Mouse (Mus musculus) right cerebral cortex, postnatal 14 days (tissue): ENCODE results near the gene Spi1.
"Not testable (repeated sequence)": the region's sequence is repeated elsewhere in the genome, so short reads cannot be mapped to it uniquely, and the experiment has no call there.

Experiments used
- DNase-seq: peaks from one replicate; pipeline ENCODE4 v3.0.0; 2022

Gene Spi1

DNA sequence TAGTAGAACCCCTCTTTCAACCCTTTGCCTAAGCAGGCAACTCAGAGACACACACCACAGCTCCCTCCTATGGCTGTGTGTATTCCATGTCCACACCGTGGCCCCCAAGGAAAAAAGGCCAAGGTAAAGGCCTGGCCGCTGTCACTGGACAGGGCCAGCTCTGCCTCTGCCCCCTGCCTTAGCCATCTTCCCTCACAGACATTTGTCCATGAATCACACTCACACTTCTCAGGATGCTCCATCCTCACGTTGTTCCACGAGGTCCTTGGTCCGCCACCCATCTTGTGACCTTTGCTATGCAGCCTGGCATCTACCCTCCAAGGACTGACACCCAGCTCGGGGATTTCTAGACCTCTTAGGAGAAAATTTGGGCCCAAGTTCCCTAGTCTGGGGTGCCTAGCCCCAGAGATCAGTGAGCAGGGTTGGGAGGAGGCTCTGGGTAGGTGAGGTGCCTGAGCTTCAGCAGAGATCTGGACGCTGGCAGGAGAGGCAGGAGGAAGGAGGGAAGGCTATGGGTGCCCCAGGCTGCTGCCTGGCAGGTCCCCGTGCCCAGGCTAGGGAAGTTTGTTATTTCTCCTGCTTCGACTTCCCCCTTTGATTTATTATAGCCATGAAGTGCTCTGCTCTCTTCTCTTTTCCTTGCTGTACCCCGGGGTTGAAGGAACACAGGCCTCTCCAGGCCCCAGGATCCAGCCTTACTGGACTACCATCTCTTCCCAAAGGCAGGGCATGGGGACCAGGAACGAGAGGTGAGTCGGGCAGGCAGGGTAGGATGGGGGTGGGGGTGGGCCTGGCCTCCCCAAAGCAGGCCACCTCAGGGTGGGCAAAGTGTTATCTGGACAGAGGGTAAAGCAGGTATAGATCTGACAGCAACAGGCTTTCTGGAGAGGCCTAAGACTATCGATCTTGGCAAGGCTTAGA lies at the start of gene Spi1:
TSS of gene Spi1 (plus strand) at position 616 of the 921 bp plus-strand sequence.
- DNase-seq: no peak

DNA sequence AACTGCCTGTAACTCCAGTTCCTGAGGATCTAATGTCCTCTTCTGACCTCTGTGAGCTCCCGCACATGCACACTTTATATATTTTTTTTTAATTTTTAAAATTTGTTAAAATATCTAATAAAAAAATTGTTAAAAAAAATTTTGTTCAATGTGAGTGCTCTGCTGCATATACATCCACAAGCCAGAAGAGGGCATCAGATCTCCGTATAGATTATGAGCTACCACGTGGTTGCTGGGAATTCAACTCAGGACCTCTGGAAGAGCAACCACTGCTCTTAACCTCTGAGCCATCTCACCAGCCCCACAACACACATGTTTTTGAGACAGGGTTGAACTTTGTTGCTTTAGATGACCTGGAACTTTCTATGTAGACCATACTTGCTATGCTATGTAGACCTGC lies 49.2 kb upstream of the Spi1 start:
- DNase-seq: no peak

DNA sequence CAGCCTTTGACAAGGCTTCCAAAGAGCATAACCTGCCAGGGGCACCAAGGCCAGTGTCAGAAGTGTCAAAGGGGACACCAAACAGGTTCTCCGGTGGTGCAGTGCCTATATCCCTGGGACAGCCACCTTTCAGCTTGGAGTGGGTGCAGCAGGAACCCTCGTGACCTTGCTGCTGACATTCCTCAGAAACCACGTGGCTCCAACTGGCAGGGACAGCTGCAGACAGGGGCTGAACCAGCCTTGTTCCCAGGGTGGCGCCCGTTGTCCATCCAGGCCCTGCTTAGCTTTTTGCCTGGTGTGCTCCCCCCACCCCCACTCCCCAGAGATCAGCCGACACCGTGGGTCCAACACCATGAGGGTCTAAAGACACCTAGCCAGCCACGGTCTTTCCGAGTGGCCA lies 46.8 kb upstream of the Spi1 start, which contains the start of gene Rapsn:
TSS of gene Rapsn (plus strand) at position 236 of the 400 bp plus-strand sequence.
- no peak for DNase-seq

DNA sequence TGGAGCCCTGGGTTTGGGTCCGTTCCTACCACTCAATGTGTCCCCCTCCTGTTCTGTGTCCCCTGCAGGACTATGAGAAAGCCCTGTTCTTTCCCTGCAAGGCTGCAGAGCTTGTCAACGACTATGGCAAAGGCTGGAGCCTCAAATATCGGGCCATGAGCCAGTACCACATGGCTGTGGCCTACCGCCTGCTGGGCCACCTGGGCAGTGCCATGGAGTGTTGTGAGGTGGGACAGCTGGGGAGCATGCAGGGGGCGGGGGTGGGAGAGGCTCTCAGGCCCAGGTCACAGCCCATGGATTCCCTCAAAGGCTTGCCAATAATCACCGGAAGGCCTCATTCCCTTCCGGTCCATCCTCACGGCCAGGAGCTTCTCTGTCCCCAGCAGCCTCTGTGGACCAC lies 40.4 kb upstream of the Spi1 start:
- no peak for DNase-seq

DNA sequence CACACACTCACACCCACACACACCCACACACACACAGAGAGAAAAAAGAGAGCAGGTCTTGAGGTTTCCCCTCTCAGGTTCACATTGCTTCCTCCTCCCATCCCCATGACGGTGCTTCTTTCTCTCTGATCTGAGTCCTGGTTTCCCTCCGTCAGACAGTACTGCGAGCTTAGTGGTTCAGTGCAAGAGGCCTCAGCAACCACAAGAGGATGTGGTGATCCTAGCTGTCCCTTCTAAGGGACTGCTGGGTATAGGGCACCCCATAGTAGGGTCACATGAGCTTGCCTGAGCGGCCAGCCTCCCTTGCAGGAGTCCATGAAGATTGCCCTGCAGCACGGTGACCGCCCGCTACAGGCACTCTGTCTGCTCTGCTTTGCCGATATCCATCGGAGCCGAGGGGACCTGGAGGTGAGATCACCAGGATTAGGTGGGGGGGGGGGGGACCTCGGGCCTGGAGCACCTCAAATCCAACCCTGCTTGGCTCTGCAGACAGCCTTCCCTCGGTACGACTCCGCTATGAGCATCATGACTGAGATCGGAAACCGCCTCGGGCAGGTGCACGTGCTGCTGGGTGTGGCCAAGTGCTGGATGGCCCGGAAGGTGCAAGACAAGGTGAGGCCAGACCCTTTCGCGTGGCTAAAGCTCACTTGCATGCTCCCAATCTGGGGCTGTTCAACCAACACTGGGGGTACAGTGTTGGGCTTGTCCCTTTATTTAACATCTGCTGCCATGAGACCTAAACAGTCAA lies 39.4 kb upstream of the Spi1 start:
- no peak for DNase-seq

DNA sequence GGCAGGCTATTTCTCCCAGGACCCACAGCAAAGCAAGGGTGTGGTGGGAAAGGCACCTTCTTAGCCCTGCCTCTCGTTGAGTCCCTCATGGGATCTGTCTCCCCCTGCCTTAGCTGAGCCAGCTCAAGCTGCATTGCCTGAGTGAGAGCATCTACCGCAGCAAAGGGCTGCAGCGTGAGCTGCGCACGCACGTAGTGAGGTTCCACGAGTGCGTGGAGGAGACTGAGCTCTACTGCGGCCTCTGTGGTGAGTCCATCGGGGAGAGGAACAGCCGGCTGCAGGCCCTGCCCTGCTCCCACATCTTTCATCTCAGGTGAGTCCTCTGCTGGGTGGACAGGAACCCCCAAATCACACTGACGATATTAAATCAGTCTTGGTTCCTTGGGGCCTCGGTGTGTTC lies 37.5 kb upstream of the Spi1 start:
- DNase-seq: no peak

DNA sequence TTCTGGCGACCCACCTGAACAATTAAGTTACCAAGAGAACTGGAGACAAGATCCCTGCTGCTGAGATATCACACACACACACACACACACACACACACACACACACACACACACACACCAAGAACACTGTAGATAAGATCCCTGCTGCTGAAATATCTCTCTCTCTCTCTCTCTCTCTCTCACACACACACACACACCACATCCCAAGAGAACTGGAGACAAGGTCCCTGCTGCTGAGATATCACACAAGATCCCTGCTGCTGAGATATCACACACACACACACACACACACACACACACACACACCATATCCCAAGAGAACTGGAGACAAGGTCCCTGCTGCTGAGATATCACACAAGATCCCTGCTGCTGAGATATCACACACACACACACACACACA lies 36.4 kb upstream of the Spi1 start:
- DNase-seq: not testable (repeated sequence)

DNA sequence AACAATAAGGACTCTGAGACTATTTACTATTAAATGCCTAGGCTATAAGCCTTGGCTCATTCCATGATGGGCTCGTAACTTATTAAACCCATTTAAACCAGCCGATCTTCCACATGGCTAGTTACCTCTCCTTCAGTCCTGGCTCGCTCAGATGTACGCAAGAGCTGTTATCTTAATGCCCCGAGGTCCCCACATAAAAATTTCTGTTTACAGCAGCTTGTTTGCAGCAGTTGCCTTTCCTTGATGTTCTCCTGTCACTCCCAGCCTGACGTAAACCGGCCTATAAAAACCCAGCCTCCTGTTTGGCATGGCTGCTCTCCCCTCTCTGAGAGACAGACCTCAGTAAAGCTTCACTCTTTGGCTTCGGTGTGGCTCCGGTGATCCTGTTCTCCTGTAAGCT lies 34.8 kb upstream of the Spi1 start:
- DNase-seq: no peak

DNA sequence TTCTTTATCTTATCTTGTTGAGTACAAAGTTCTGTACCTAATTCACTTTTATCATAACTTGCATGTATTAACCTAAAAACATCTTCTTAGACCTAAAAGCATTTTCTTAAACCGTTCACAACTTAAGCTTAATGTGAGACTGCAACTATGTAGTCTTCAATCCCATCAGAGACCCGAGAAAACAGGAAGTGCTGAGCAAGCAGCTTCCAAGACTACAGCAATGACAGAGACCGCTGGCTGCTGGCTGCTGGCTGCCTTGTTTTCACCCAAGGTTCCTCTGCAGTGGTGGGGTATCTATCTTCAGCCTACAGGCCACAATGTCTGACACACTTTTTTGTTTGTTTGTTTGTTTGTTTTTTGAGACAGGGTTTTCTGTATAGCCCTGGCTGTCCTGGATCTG lies 30.3 kb upstream of the Spi1 start:
- DNase-seq: no peak

DNA sequence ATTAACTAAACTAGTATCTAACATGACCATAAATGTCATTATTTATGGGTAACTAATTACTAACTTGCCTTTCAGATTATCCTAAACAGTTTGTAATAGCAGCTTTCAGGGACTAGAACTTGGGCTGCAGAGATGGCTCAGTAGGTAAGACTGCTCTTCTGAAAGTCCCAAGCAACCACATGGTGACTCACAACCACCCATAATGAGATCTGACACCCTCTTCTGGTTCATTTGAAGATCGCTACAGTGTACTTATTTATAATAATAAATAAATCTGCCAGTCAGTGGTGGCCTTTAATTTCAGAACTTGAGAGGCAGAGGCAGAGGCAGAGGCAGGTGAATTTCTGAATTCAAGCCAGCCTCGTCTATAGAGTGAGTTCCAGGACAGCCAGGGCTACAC lies 29.4 kb upstream of the Spi1 start:
- DNase-seq: no peak

DNA sequence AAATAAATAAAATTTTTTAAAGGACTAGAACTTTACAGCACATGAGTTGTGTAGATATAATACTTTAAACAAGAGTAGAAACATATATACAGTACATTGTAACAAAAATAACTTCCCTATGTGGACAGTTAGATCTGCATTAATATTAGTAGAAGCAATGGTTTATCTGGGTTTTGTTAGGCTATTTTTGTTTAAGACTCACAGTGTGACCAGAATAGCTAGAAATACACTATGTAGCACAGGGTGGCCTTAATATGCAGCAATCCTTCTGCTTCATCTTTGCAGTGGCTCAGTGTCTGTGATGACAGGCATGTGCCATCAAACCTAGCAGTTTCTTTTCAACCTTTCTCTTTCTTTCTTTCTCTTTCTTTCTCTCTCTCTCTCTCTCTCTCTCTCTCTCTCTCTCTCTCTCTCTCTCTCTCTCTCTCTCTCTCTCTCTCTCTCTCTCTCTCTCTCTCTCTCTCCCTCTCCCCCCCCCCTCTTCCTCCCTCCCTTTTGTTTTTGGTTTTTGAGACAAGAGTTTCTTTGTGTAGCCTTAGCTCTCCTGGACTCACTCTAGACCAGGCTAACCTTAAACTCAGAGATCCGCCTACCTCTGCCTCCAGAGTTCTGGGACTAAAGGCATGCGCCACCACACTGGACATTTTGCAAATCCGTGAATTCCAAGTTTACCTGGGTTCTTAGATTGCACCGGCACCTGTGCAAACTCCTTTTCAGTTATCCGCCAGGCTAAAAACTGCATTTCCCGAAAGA lies 28.8 kb upstream of the Spi1 start:
- no peak for DNase-seq

DNA sequence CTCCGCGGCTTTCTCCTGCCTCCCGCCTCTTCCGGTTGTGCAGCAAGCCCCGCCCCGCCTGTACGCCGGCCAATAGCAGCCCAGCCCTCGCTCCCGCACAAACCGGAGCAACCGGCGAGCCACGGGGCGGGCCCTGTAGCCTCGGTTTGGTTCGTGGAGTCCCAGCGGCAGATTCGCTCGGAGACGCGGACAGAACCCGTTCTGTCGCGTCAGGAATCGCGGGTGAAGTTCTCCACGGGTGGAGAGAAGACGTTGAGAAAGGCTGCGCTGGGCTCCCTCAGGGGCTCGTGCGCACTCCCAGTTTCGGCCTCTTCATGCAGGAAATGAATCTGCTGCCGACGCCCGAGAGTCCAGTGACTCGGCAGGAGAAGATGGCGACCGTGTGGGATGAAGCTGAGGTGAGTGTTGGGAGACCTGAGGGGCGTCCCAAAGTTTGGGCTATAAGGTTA lies 28.2 kb upstream of the Spi1 start, which contains the start of gene Psmc3:
TSS of gene Psmc3 (plus strand) at position 76 of the 449 bp plus-strand sequence.
- peak; percentile 97 for DNase-seq

DNA sequence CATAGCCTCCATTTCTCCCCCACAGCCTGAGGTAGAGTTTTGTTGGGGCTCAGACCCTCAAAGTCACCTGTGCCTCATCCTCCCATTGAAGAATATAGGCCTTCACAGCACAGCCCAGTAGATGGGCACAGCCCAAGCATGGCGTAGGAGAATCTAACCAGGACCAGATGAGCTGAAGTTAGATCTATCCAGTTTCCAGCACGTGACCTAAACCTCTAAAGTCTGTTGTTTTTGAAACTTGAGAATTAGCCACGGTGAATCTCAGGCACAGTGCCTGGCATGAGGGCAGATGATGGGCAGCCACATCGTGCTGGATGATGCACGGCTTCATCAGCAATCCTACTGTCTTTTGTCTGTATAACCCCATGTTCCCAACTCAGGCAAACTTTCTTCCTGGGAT lies 23.8 kb upstream of the Spi1 start:
- no peak for DNase-seq

DNA sequence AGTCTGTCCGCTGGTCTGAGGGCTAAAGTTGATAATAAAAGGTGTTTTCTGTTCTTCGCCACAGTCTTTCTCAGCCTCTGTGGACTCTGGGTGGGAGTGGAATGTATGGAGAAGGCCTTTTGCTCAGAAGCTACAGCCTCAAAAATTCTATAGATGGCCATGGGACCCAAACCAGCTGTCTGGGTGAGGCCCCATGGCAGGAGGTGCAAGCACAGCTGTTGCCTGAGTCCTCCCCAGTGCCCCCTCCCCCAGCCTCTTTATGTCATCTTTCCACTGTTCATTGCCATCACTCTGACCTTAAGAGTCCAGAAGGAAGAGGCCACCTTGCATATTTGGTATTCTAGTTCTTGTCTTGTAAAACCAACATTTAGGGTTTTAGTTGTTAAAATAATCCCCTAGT lies 22.8 kb upstream of the Spi1 start:
- DNase-seq: no peak

DNA sequence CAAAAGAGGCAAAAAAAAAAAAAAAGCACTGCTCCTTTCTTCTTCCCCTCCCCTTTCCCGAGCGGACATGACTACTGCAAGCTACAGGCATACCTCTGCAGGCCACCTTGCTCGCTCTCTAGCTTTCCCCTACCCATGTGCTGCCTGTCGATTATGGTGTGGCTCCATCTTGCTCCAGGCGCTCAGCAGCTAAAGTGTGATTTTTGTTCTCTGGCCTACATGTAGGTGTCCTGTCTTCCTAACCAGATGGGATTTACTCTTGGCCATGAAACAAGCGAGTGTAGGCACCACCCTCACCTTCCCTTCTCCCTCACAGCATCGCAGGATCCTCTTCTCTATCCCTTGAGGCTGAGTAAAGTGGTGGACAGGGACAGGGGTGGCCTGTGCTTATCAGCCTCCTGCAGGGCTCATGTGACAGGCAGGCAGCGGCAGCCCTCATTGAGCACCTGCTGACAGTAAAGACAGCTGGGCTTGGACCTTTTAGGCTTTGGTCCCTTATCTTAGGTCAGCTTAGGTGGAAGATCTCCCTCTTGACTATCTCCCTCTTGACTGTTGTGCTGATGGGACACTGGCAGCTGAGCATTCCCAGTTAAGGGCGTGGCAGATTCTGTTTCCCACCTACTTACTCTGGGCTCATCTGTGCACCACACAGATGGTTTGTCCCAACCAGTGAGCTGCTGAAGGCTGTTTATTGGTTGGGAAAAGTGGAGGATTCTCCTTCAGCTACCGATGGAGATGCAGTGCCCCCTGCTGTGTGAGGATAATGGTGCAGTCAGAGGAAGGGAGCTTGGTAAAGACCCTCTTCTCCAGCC lies 21.4 kb upstream of the Spi1 start:
- DNase-seq: peak; percentile 75

DNA sequence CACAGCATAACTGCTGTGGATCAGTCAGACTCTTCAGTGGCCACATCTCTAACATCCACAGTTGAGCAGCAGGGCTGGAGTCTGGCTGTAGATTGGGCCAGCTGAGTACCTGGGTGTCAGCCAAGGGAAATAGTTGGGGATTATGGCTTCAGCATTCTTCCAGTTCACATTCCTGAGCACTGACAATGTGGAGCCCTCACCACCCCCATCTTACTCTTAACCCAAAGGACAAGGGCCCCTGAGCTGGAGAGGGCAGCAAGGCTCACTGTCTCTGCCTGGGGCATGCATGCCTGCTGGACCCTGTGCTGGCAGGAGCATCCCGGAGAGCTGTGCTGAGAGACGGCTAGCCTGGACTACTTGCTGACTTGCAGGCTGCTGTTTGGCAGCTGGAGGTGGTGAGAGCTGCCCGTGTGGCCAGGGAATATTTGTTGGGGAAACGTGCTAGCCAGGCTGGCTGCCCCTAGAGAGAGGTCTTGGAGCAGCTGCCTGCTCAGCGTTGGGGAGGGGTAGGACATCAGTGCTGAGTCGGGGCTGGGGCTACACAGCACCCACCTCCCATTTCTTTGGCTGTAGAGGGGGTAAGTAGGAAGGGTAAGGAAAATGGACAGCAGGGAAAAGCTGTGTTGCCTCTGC lies 20.2 kb upstream of the Spi1 start:
- DNase-seq: no peak

DNA sequence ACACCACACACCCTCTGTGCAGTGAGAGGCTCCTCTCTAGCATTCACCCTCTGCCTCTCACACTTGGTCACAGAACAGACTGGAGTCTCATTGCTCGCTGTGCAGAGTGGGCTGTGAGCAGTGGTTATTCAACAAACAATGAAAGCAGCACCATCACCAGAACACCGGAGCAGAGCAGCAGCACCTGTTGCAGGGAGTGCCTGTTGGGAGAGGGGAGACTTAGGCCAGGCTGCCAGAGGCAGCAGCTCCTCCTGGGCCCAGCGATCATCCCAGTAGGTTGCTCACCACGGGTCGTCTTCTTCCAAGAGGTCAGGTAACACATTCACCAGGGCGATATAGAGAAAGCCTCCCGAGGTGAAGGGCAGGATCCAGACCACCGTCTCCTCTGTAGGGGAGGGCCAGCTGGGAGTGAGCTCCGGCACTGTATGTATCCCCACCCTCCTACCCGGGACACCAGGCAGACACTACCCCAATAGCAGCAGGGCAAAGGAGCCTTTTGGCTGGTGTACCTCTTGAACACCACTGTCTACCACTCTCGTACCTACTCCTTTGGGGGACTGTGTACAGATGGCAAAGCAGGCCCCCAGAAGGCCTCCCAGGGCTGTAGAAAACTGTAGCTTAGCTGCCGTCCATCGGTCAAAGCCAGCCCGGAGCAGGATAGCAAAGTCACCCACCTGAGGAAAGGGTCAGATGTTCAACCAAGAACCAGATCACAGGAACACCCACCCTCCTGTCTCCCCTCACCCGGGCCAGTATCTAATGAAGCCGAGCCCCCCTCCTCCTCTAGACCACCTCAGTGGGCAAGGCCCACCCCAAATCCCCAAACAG lies 19.2 kb upstream of the Spi1 start:
- DNase-seq: no peak

DNA sequence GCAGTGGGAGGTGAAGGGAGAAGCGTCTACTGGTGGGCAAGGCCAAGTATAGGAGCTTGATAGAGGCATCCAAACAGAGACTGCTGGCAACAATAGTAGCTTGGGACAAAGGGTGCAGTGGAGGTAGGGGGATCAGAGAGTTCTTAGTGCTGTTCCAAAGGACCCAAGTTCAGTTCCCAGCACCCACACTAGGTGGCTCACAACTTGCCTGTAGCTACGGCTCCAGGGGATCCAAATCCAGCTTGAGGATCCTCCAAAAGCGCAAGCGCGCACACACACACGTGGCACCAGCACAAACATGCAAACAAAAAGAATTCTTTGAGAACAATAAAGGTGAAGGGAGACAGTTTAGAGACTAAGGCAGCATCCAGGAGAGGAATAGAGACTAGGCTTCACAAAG lies 18.0 kb upstream of the Spi1 start:
- no peak for DNase-seq

DNA sequence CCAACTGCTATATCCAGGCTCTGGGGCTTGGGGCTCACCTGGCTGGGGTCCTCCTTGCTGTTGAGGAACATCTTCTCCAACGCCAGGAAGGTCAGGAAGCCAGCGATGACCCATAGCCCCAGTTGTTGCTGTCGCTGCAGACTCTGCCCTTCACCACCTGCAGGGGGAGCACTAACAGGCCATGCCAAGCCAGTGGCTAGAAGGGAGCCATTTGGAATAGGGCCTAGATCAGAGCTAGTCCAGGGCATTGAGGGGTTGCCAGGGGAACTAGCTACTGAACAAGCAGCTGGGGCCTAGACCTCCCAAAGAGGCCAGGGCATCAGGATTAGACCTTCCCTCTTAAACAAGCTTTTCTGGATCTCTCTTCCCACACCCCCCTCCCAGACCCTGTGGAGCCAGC lies 16.6 kb upstream of the Spi1 start:
- DNase-seq: peak; percentile 63

DNA sequence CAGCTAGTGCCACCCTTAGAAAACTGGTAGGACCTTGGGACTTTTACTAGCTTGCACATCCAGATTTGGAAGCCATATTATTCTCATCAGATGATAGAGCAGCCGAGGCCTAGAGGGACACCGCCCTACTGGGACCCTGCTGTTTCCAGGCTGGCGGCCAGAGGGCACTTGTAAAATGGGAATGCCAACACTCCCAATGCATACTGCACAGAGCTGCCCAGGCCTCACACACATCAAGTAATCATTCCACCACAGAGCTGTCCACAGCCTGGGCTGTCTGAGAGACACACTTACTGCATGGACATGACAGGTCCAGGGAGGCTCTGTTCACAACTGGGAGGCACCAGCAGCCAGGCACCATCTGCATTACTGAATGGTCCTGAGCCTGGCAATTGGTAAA lies 15.7 kb upstream of the Spi1 start:
- DNase-seq: no peak
